Mouse (Mus musculus) MEL-GATA-1-ER (cell line): ENCODE measurements around the gene Spata21.

Source experiments
- DNase-seq: peaks from one replicate; pipeline ENCODE4 v3.0.0-alpha.2; 2012; ENCODE audit warnings: low read depth; ENCODE audit errors: extremely low read depth

Gene Spata21

GRCm38 (mm10) chr4:141149116-141149515, 61.0 kb downstream of the Spata21 start:
- no peak for DNase-seq

GRCm38 (mm10) chr4:141157485-141157884, 69.4 kb downstream of the Spata21 start:
- no peak for DNase-seq

GRCm38 (mm10) chr4:141158609-141159008, 70.5 kb downstream of the Spata21 start:
- no peak for DNase-seq

- no peak for DNase-seq
These were observed 71.0 kb downstream of the Spata21 start for GRCm38 (mm10) chr4:141159093-141159492.

GRCm38 (mm10) chr4:141159666-141160065, 71.5 kb downstream of the Spata21 start:
- peak; percentile 25 for DNase-seq

GRCm38 (mm10) chr4:141160193-141160592, 72.1 kb downstream of the Spata21 start:
- no peak for DNase-seq

- peak; percentile 59 for DNase-seq
These were observed 73.6 kb downstream of the Spata21 start for GRCm38 (mm10) chr4:141161699-141162208.
